Mouse (Mus musculus) lung, adult 18-20 months (tissue): ENCODE data around the gene Vmn1r32.

Experiments used
- DNase-seq, 2 experiments: peaks; one replicate each; pipeline ENCODE4 v3.0.0; 2022; ENCODE audit warnings: mixed read lengths in 2 of 2

Vmn1r32 gene

GRCm38 (mm10) chr6:66559996-66560395 lies at the start of gene Vmn1r32:
TSS of gene Vmn1r32 (minus strand) at chr6:66560096.
- no peak for DNase-seq

- DNase-seq: no peak
Measured at GRCm38 (mm10) chr6:66595804-66596203, 35.9 kb upstream of the Vmn1r32 start.

- no peak for DNase-seq
Measured at GRCm38 (mm10) chr6:66535966-66536365, 23.9 kb downstream of the Vmn1r32 start.

- DNase-seq: peak; percentile 98 to 99
Measured at GRCm38 (mm10) chr6:66535028-66535862, 24.7 kb downstream of the Vmn1r32 start, which contains the start of gene Mad2l1. TSS of gene Mad2l1 (plus strand) at chr6:66535390.

- no peak for DNase-seq
Measured at GRCm38 (mm10) chr6:66534366-66534941, 25.4 kb downstream of the Vmn1r32 start.

GRCm38 (mm10) chr6:66533241-66533640 lies 26.7 kb downstream of the Vmn1r32 start:
- peak in 1 of 2 experiments; percentile 11 for DNase-seq

GRCm38 (mm10) chr6:66528386-66528785 lies 31.5 kb downstream of the Vmn1r32 start:
- DNase-seq: no peak

- no peak for DNase-seq
Measured at GRCm38 (mm10) chr6:66516368-66516767, 43.5 kb downstream of the Vmn1r32 start.
